Mouse (Mus musculus) neural tube, embryonic 12.5 days (tissue): ENCODE results near the gene Tmpo. TPM values are rescaled to one million over a fixed set of nuclear protein-coding genes. Genes with fewer than 3 reads are reported as not detected.

Experiments used
- ATAC-seq: fragments of 200-750 bp; cut with Nextera tagmentation; 2 replicates; pipeline ENCODE4 v1.8.0; 2017; ENCODE audit warnings: low read depth, mild to moderate bottlenecking, moderate TSS enrichment, moderate library complexity; ENCODE audit not compliant: low FRiP score
- H3K27ac ChIP-seq: fragments of 300-500 bp; sonication (generic); 2 replicates; pipeline ENCODE4 v1.5.1; 2016
- H3K27me3 ChIP-seq: fragments of 300-500 bp; sonication (generic); replicated peaks from 2 replicates; pipeline ENCODE4 v1.6.1; 2016; ENCODE audit warnings: mild to moderate bottlenecking
- H3K36me3 ChIP-seq: fragments of 300-500 bp; sonication (generic); 2 replicates; pipeline ENCODE4 v1.6.1; 2016; ENCODE audit warnings: mild to moderate bottlenecking
- H3K4me1 ChIP-seq: fragments of 300-500 bp; sonication (generic); 2 replicates; pipeline ENCODE4 v1.6.1; 2016
- H3K4me2 ChIP-seq: fragments of 300-500 bp; sonication (generic); replicated peaks from 2 replicates; pipeline ENCODE4 v1.6.1; 2016; ENCODE audit warnings: mild to moderate bottlenecking
- H3K4me3 ChIP-seq: fragments of 300-500 bp; sonication (generic); 2 replicates; pipeline ENCODE4 v1.5.1; 2016
- H3K9ac ChIP-seq: fragments of 300-500 bp; sonication (generic); 2 replicates; pipeline ENCODE4 v1.6.1; 2016; ENCODE audit warnings: mild to moderate bottlenecking
- H3K9me3 ChIP-seq: fragments of 300-500 bp; sonication (generic); 2 replicates; pipeline ENCODE4 v1.6.1; 2016; ENCODE audit warnings: mild to moderate bottlenecking
- WGBS: fragments of 180-500 bp; shearing (Covaris S2); methylation state at CpG from one replicate; pipeline ENCODE4 v1.1.7; 2016; 5-methylcytosine and 5-hydroxymethylcytosine counted together
- polyA plus RNA-seq: library from polyadenylated mRNA; unstranded; fragments of >200 nt; fragmentation: Nextera tagmentation; extraction: Ambion mirVana; gene quantifications from 2 replicates; pipeline ENCODE4 v1.2.1, GENCODE M21; 2016

The Tmpo gene
- polyA plus RNA-seq, 1 experiment from 2014 or later: 292 TPM

DNA sequence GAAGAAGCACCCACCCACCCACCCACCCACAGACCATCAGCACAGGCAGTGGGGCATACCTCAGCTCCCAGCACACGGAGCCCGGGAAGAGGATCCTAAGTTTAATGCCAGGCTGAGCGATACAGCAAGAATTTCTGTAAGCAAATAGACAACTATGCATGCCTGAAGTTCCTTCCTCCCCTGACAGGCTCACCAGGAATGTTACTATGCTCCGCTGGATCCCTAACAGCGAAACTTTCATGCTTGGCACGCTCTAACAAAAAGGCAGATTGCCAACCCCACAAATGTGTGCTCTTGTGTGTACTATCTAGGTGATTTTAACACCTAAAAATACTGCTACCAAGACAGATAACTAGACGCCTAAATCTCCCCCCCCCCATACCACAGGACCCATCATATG lies 13.8 kb downstream of the Tmpo start:
- Histone ChIP-seq H3K27me3 (no peaks in the 10 kb centered on the region), H3K4me2 (peak overlapping the region; percentile 74; the same call in 1 of the 2 replicates), H3K4me3 (no peak overlapping the region), H3K27ac (no peak overlapping the region), H3K36me3 (peaks cover 27% of the 10 kb centered on the region), H3K9me3 (no peaks in the 10 kb centered on the region), H3K4me1 (peaks cover 27% of the 10 kb centered on the region), H3K9ac (no peak overlapping the region)
- ATAC-seq: no peak
- 65% methylated on average over 7 of the region's 7 CpGs for WGBS

GRCm38 (mm10) chr10:91166890-91167289 lies 14.2 kb downstream of the Tmpo start:
- Histone ChIP-seq H3K4me1 (peaks cover 27% of the 10 kb centered on the region), H3K36me3 (peaks cover 31% of the 10 kb centered on the region), H3K9ac (no peak overlapping the region), H3K27ac (no peak overlapping the region), H3K4me3 (no peak overlapping the region), H3K9me3 (no peaks in the 10 kb centered on the region), H3K4me2 (peak overlapping the region; percentile 74; the same call in 1 of the 2 replicates), H3K27me3 (no peaks in the 10 kb centered on the region)
- no peak for ATAC-seq
- 61% methylated on average over 5 of the region's 5 CpGs for WGBS

DNA sequence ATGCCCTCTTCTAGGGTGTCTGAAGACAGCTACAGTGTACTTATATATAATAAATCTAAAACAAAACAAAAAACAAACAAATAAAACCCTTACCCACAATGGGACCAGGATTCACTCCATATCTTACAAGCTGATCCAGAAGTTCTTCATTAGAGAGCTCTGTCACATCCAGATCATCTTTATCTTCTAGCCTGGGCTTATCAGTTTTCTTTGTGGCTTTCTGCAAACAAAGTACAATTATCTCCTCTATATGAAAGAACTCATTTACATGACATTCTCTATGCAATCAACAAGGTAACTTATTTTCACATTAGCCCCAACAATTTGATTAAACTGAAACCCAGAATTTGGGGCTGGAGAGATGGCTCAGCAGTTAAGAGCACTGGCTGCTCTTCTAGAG lies 15.3 kb downstream of the Tmpo start:
- no peak overlapping the region for H3K27ac ChIP-seq
- no peaks in the 10 kb centered on the region for H3K27me3 ChIP-seq
- ATAC-seq: no peak
- peaks cover 27% of the 10 kb centered on the region for H3K4me1 ChIP-seq
- no peak overlapping the region for H3K4me3 ChIP-seq
- H3K4me2 ChIP-seq: no peak overlapping the region
- peaks cover 42% of the 10 kb centered on the region for H3K36me3 ChIP-seq
- no peaks in the 10 kb centered on the region for H3K9me3 ChIP-seq
- H3K9ac ChIP-seq: no peak overlapping the region

- Histone ChIP-seq H3K4me1 (peaks cover 23% of the 10 kb centered on the region), H3K27me3 (no peaks in the 10 kb centered on the region), H3K9ac (no peak overlapping the region), H3K4me3 (no peak overlapping the region), H3K4me2 (no peak overlapping the region), H3K27ac (no peak overlapping the region), H3K9me3 (no peaks in the 10 kb centered on the region), H3K36me3 (peaks cover 48% of the 10 kb centered on the region)
- 83% methylated on average over 3 of the region's 3 CpGs for WGBS
- no peak for ATAC-seq
Measured at GRCm38 (mm10) chr10:91164491-91164890, 16.6 kb downstream of the Tmpo start.

- no peak overlapping the region for H3K9ac ChIP-seq
- whole genome bisulfite sequencing: 94% methylated on average over 15 of the region's 15 CpGs
- H3K4me3 ChIP-seq: no peak overlapping the region
- H3K9me3 ChIP-seq: no peaks in the 10 kb centered on the region
- no peak for ATAC-seq
- H3K27me3 ChIP-seq: no peaks in the 10 kb centered on the region
- no peak overlapping the region for H3K4me2 ChIP-seq
- H3K36me3 ChIP-seq: peaks cover 59% of the 10 kb centered on the region
- no peak overlapping the region for H3K27ac ChIP-seq
- peaks cover 7% of the 10 kb centered on the region for H3K4me1 ChIP-seq
Measured at GRCm38 (mm10) chr10:91162511-91163163, 18.5 kb downstream of the Tmpo start.

GRCm38 (mm10) chr10:91162077-91162476 lies 19.0 kb downstream of the Tmpo start:
- Histone ChIP-seq H3K9me3 (no peaks in the 10 kb centered on the region), H3K4me3 (no peak overlapping the region), H3K9ac (no peak overlapping the region), H3K4me2 (no peak overlapping the region), H3K4me1 (peaks cover 3% of the 10 kb centered on the region; the same call in 1 of the 2 replicates), H3K27me3 (no peaks in the 10 kb centered on the region), H3K36me3 (peaks cover 63% of the 10 kb centered on the region), H3K27ac (no peak overlapping the region)
- ATAC-seq: no peak
- WGBS: 93% methylated on average over 11 of the region's 11 CpGs

DNA sequence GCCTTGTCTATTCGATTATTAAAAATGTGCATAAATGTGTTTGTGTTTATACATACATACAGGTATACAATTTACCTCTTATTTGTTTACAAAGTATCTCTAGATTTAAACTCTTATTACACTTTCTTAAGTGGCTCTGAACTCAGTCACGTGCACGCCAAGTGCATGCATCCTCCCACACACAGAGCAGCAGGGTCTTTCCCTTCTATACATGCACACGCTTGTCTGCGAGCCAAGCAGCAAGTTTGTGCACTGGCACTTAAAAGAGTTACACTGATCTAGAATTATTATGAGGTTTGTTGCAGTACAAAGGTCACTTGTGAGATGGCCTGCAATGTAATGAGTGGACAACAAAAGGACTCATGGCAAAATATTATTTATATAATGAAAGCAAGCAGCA lies 20.1 kb downstream of the Tmpo start:
- Histone ChIP-seq H3K4me2 (no peak overlapping the region), H3K9me3 (no peaks in the 10 kb centered on the region), H3K4me3 (no peak overlapping the region), H3K36me3 (peaks cover 69% of the 10 kb centered on the region), H3K27ac (no peak overlapping the region), H3K4me1 (no peaks in the 10 kb centered on the region), H3K27me3 (no peaks in the 10 kb centered on the region), H3K9ac (no peak overlapping the region)
- WGBS: 97% methylated on average over 5 of the region's 5 CpGs
- no peak for ATAC-seq

GRCm38 (mm10) chr10:91158442-91158841 lies 22.7 kb downstream of the Tmpo start:
- no peak overlapping the region for H3K4me3 ChIP-seq
- H3K4me2 ChIP-seq: no peak overlapping the region
- no peaks in the 10 kb centered on the region for H3K4me1 ChIP-seq
- H3K27me3 ChIP-seq: no peaks in the 10 kb centered on the region
- ATAC-seq: no peak
- H3K9ac ChIP-seq: no peak overlapping the region
- H3K9me3 ChIP-seq: no peaks in the 10 kb centered on the region
- WGBS: 90% methylated on average over 8 of the region's 8 CpGs
- no peak overlapping the region for H3K27ac ChIP-seq
- H3K36me3 ChIP-seq: peaks cover 74% of the 10 kb centered on the region

GRCm38 (mm10) chr10:91156338-91156737 lies 24.8 kb downstream of the Tmpo start:
- no peak overlapping the region for H3K4me2 ChIP-seq
- no peaks in the 10 kb centered on the region for H3K9me3 ChIP-seq
- 89% methylated on average over 6 of the region's 6 CpGs for WGBS
- no peaks in the 10 kb centered on the region for H3K27me3 ChIP-seq
- H3K27ac ChIP-seq: no peak overlapping the region
- no peak overlapping the region for H3K9ac ChIP-seq
- peaks cover 72% of the 10 kb centered on the region for H3K36me3 ChIP-seq
- no peak for ATAC-seq
- H3K4me3 ChIP-seq: no peak overlapping the region
- H3K4me1 ChIP-seq: no peaks in the 10 kb centered on the region

DNA sequence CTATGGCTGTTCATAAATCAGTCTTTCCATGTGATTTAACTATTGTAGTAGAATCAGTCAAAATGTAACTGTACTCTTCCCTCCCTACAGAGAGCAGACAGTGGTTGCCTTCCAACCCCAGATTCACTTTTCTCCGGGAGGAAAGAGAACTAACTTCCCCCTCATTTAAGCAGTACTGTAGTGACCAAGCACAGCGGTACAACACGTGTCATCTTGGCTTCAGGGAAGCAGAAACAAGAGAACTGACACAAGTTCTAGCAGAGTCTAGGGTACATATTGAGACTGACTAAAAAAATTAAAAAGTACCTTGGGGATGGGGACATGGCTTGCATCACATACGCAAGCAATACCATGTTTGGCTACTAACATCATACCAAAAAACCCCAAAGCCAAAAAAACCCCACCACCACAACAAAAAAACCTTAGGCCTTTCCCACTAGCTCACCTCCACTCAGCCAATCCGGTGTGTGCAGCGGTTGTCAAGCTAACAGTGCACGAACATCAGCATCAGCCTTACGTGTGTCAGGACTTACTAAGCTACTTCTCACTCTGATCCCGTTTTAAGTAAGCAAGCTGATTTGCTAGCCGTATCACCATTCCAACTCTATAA lies 27.1 kb downstream of the Tmpo start:
- H3K9me3 ChIP-seq: no peaks in the 10 kb centered on the region
- H3K4me3 ChIP-seq: no peak overlapping the region
- no peak overlapping the region for H3K4me2 ChIP-seq
- H3K36me3 ChIP-seq: peaks cover 84% of the 10 kb centered on the region
- ATAC-seq: no peak
- 92% methylated on average over 10 of the region's 10 CpGs for WGBS
- H3K9ac ChIP-seq: no peak overlapping the region
- no peaks in the 10 kb centered on the region for H3K4me1 ChIP-seq
- H3K27ac ChIP-seq: no peak overlapping the region
- H3K27me3 ChIP-seq: no peaks in the 10 kb centered on the region

DNA sequence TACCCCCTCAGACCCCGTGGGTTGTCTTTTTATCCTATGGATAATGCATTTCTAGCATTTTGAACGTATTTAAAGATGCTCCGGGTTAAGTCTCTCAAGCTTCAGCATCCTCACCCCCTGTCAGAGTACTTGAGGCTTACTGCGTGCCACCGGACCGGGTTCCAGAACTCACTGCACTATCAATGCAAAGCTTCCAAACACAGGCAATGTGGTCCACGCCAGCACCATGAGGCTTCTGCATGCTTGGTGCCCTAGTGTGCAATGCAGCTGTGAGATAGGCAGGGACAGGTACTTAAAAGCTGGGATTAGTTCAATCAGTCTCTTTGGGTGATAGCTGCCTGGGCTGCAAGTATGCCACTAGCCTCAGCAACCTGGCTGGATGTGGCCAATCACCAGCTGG lies 35.7 kb downstream of the Tmpo start:
- no peak for ATAC-seq

GRCm38 (mm10) chr10:91143313-91144230 lies 37.5 kb downstream of the Tmpo start:
- no peak for ATAC-seq
- Histone ChIP-seq H3K36me3 (peaks cover 27% of the 10 kb centered on the region), H3K9me3 (no peaks in the 10 kb centered on the region), H3K4me3 (no peak overlapping the region), H3K4me2 (no peak overlapping the region), H3K27ac (no peak overlapping the region), H3K27me3 (no peaks in the 10 kb centered on the region), H3K9ac (no peak overlapping the region), H3K4me1 (no peaks in the 10 kb centered on the region)
- 76% methylated on average over 18 of the region's 18 CpGs for WGBS

More for the DNA sequence above, 35.7 kb downstream of the Tmpo start:
- Histone ChIP-seq H3K27me3 (no peaks in the 10 kb centered on the region), H3K9ac (no peak overlapping the region), H3K4me1 (no peaks in the 10 kb centered on the region), H3K9me3 (no peaks in the 10 kb centered on the region), H3K36me3 (peaks cover 44% of the 10 kb centered on the region), H3K27ac (no peak overlapping the region), H3K4me2 (no peak overlapping the region), H3K4me3 (no peak overlapping the region)
- 97% methylated on average over 7 of the region's 7 CpGs for WGBS
